Mouse (Mus musculus) heart, adult 2 months (tissue): ENCODE results near the gene Rnf145. TPM values are rescaled to one million over a fixed set of nuclear protein-coding genes. Genes with fewer than 3 reads are reported as not detected.

ENCODE experiments used
- DNase-seq, 2 experiments: peaks; one replicate each; pipeline ENCODE4 v3.0.0; 2021
- H3K27ac ChIP-seq: fragments of 200-600 bp; 2 replicates; pipeline ENCODE4 v1.8.1; 2022
- H3K27me3 ChIP-seq: fragments of 200-500 bp; 2 replicates; pipeline ENCODE4 v1.6.1; 2012; ENCODE audit warnings: mild to moderate bottlenecking, low read length, inconsistent platforms, mixed read lengths; ENCODE audit not compliant: control insufficient read depth, insufficient read depth
- H3K36me3 ChIP-seq: fragments of 200-500 bp; 2 replicates; pipeline ENCODE4 v1.6.1; 2012; ENCODE audit warnings: low read length, inconsistent platforms; ENCODE audit not compliant: control insufficient read depth, insufficient read depth
- H3K4me1 ChIP-seq: fragments of 200-500 bp; 2 replicates; pipeline ENCODE4 v1.6.1; 2011; ENCODE audit warnings: low read length; ENCODE audit not compliant: control insufficient read depth, insufficient read depth
- H3K4me3 ChIP-seq: fragments of 200-600 bp; 2 replicates; pipeline ENCODE4 v1.8.1; 2022
- H3K79me2 ChIP-seq: fragments of 200-500 bp; replicated peaks from 2 replicates; pipeline ENCODE4 v1.6.1; 2012; ENCODE audit warnings: mild to moderate bottlenecking, inconsistent platforms, low read length, moderate library complexity, mixed read lengths; ENCODE audit not compliant: control insufficient read depth, insufficient read depth
- H3K9ac ChIP-seq: fragments of 200-500 bp; 2 replicates; pipeline ENCODE4 v1.6.1; 2012; ENCODE audit warnings: low read depth, mild to moderate bottlenecking, control low read depth, inconsistent platforms, low read length, mixed read lengths
- CTCF ChIP-seq: fragments of 200-600 bp; IDR thresholded peaks from 2 replicates; pipeline ENCODE4 v1.8.1; 2022; ENCODE audit warnings: antibody characterized with exemption, mild to moderate bottlenecking, moderate library complexity
- EP300 ChIP-seq: fragments of 200-500 bp; IDR thresholded peaks from 2 replicates; pipeline ENCODE4 v1.6.1; 2011; ENCODE audit warnings: low read depth, low read length, control low read depth; ENCODE audit not compliant: insufficient read depth
- POLR2A ChIP-seq: fragments of 200-500 bp; IDR thresholded peaks from 2 replicates; pipeline ENCODE4 v1.6.1; 2011; ENCODE audit warnings: mild to moderate bottlenecking, low read depth, low read length, control low read depth; ENCODE audit not compliant: insufficient read depth
- WGBS: fragments of 180-500 bp; shearing (Covaris S2); methylation state at CpG from one replicate; pipeline ENCODE4 v1.1.7; 2018; 5-methylcytosine and 5-hydroxymethylcytosine counted together
- intact Hi-C: fragments of 180-260 bp; cut with DNase I; formaldehyde crosslinking; loops from one replicate; pipeline ENCODE4 v1.15.1; 2025
- polyA plus RNA-seq: library from polyadenylated mRNA; depleted of rRNA; stranded (reverse); fragments of >200 nt; gene quantifications from 2 replicates; pipeline ENCODE4 v1.2.3, GENCODE M21; 2012
- total RNA-seq, 2 experiments: library from RNA; stranded (reverse); gene quantifications; 2 replicates each; pipeline ENCODE4 v1.2.3; 2021

The Rnf145 gene
- total and polyA plus RNA-seq, 3 experiments = 11.6 to 14.0 (median 13.3) TPM

DNA sequence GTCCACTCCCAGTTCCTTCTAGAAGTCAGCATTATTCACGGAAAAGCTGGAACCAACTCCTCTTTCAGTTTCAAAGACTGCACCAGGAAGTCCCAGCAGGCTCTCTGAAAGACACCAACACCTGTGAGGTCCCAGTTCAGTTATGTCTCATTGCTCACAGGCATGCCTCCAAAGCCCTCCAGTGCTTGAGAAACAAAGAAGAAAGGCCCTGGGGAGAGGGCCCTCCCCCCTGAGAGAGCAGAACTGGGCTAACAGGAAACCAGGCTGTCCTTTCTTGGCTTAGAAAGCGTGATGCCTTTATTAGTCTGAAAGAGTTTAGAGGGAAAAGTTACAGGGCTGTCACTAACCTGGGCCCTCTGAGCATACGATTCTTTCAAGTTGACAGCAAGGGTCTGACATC, 22.5 kb upstream of the Rnf145 start:
- peaks cover 1% of the 10 kb centered on the region; the same call in 1 of the 2 replicates for H3K4me1 ChIP-seq
- DNase-seq = peak; percentile 36 to 48

DNA sequence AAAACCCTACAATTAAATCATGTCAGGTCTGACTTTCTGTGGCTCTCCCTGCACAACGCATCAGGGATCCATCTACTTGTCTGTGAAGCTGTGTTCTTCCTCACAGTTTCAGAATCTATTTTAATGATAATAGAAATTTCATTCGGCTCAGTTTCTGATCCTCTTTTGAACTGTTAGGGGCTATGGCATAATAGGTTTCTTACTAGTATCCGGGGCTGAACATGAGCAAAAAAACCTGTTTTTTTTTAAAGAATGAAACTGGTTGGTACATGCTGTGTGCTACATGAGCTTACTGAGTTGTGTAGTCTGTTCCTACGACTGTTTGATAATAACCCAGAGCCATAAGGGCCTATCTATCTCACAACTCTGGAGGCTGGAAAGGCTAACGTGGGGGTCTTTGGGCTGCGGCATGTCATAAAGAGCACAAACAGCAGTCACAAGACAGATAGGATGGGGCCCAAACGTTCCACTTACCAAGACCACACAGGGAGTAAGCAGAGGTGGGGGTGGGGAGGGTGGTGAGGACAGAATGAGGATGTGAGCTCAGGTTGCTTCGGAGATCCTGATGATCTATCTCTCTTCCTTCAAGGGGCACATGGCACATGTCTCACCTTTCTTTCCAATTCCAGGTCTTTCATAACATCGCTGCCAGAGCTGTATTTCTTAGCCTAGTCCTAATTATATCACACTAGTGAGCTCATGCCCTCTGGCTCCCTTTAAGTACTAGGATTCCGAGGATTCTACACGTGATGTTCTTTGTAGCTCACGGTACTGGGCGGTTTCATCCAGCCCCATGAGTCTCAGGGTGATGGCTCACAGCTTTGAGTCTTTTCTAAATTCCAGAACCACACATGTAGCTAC, 20.1 kb upstream of the Rnf145 start:
- intact Hi-C loops = no loop called here
- no peak overlapping the region for H3K9ac ChIP-seq
- H3K79me2 ChIP-seq = no peaks in the 10 kb centered on the region
- H3K36me3 ChIP-seq = no peaks in the 10 kb centered on the region
- no peak overlapping the region for H3K27ac ChIP-seq
- no peaks in the 10 kb centered on the region for H3K27me3 ChIP-seq
- peaks cover 1% of the 10 kb centered on the region; the same call in 1 of the 2 replicates for H3K4me1 ChIP-seq
- H3K4me3 ChIP-seq = no peak overlapping the region
- TF ChIP-seq CTCF (no peak), EP300 (no peak), POLR2A (no peak)
- DNase-seq = no peak
- 56% methylated on average over 13 of the region's 13 CpGs for WGBS

More for the DNA sequence above, 22.5 kb upstream of the Rnf145 start:
- H3K4me3 ChIP-seq = no peak overlapping the region
- TF ChIP-seq POLR2A (no peak), EP300 (no peak), CTCF (no peak)
- H3K36me3 ChIP-seq = no peaks in the 10 kb centered on the region
- H3K9ac ChIP-seq = no peak overlapping the region
- 33% methylated on average over 3 of the region's 3 CpGs for WGBS
- intact Hi-C loops = no loop called here
- H3K79me2 ChIP-seq = no peaks in the 10 kb centered on the region
- no peaks in the 10 kb centered on the region for H3K27me3 ChIP-seq
- peak overlapping the region; percentile 15 for H3K27ac ChIP-seq

DNA sequence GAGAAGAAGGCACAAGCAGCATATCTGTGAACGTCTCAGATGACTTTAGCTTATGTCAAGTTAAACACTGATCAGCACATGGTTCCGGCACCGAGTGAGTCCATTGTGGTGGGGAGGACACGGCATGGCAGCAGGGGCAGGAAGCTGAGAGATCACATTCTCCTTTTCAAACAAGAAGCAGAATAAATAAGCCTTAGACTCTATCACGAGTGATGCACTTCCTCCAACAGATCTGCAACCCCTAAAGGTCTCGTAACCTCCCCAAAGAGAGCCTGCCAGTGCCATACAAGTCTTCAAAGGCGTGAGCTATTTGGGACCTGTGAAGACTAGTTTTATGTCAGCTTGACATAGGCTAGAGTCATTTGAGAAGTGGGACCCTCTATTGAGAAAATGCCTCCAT, 17.8 kb upstream of the Rnf145 start:
- no peaks in the 10 kb centered on the region for H3K79me2 ChIP-seq
- peaks cover under 1% of the 10 kb centered on the region; the same call in 1 of the 2 replicates for H3K4me1 ChIP-seq
- WGBS = 62% methylated on average over 7 of the region's 7 CpGs
- intact Hi-C loops = no loop called here
- no peaks in the 10 kb centered on the region for H3K27me3 ChIP-seq
- DNase-seq = no peak
- no peak overlapping the region for H3K27ac ChIP-seq
- TF ChIP-seq EP300 = no peak
- TF ChIP-seq CTCF = no peak
- TF ChIP-seq POLR2A = no peak
- no peak overlapping the region for H3K9ac ChIP-seq
- H3K4me3 ChIP-seq = no peak overlapping the region
- H3K36me3 ChIP-seq = no peaks in the 10 kb centered on the region

DNA sequence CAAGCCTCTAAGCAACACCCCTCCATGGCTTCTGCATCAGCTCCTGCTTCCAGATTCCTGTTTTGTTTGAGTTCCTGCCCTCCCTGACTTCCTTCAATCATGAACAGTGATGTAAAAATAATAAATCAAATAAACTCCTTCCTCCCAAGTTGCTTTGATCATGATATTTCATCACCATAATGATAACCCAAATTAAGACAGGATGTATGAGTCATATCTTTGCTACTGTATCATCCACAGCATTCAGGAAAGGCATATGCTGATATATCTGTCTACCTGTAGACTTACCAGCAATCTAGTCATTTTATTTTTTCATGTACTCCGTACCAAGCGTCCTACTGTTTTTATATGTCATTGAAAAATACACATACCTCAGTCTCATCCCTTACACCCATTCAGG, 17.3 kb upstream of the Rnf145 start:
- intact Hi-C loops = no loop called here
- DNase-seq = no peak
- no peak for TF ChIP-seq EP300
- TF ChIP-seq POLR2A = no peak
- no peak for TF ChIP-seq CTCF

DNA sequence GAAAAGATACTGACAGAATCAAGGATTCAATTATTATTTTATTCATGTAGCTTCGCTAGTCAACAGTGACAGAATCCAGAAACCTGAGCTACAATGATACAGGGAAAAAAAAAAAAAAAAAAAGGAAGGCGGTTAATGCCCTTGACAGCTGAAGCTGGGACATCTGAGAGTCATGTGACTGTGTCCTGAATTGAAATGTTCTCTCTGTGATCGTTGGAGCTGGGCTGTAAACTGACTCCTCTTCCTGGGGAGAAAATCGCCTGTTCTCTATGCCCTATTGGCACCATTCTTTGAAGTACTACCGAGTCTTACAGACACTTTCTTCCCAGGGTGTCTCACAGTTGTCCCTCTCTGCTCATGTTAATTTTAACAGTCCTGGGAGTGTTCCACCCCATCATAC, 15.8 kb upstream of the Rnf145 start:
- no peak overlapping the region for H3K4me3 ChIP-seq
- intact Hi-C loops = no loop called here
- H3K9ac ChIP-seq = no peak overlapping the region
- H3K4me1 ChIP-seq = no peaks in the 10 kb centered on the region
- H3K79me2 ChIP-seq = no peaks in the 10 kb centered on the region
- no peaks in the 10 kb centered on the region for H3K27me3 ChIP-seq
- no peak overlapping the region for H3K27ac ChIP-seq
- no peaks in the 10 kb centered on the region for H3K36me3 ChIP-seq
- TF ChIP-seq POLR2A (no peak), EP300 (no peak), CTCF (no peak)
- WGBS = 48% methylated on average over 5 of the region's 5 CpGs
- no peak for DNase-seq

More for the DNA sequence above, 17.3 kb upstream of the Rnf145 start:
- 85% methylated on average over 2 of the region's 2 CpGs for WGBS
- H3K9ac ChIP-seq = no peak overlapping the region
- H3K79me2 ChIP-seq = no peaks in the 10 kb centered on the region
- H3K27ac ChIP-seq = no peak overlapping the region
- H3K27me3 ChIP-seq = no peaks in the 10 kb centered on the region
- no peaks in the 10 kb centered on the region for H3K4me1 ChIP-seq
- no peaks in the 10 kb centered on the region for H3K36me3 ChIP-seq
- no peak overlapping the region for H3K4me3 ChIP-seq

DNA sequence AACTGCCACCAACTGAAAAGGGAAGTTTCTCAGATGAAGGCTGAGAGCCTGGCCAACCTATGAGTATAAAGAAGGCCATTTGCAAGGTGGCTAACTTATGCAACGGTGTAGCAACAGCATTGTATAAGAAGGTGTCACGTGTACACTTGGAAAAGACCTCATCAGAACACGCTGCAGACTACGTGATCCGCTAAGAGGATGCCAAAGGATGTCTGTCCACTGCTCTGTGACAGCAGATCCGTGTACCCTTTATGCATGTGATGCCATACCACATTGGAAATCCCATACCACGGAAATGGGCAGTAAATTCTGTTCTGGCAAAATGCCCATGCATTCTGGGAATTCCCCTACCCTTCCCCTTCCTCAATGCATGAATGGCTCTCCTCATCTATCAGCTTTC, 14.6 kb upstream of the Rnf145 start:
- Histone ChIP-seq H3K9ac (no peak overlapping the region), H3K27me3 (no peaks in the 10 kb centered on the region), H3K4me1 (no peaks in the 10 kb centered on the region), H3K79me2 (no peaks in the 10 kb centered on the region), H3K27ac (no peak overlapping the region), H3K4me3 (no peak overlapping the region), H3K36me3 (no peaks in the 10 kb centered on the region)
- WGBS = 80% methylated on average over 7 of the region's 7 CpGs
- TF ChIP-seq CTCF = no peak
- TF ChIP-seq EP300 = no peak
- TF ChIP-seq POLR2A = no peak
- DNase-seq = no peak
- intact Hi-C loops = no loop called here
